Mouse (Mus musculus): Measurements from ENCODE around the gene Zfp644. TPM values are rescaled to one million over a fixed set of nuclear protein-coding genes. Genes with fewer than 3 reads are reported as not detected.

Gene Zfp644
- total and polyA plus RNA-seq, 3 experiments, result 15.1 to 28.7 (median 17.7) TPM

DNA sequence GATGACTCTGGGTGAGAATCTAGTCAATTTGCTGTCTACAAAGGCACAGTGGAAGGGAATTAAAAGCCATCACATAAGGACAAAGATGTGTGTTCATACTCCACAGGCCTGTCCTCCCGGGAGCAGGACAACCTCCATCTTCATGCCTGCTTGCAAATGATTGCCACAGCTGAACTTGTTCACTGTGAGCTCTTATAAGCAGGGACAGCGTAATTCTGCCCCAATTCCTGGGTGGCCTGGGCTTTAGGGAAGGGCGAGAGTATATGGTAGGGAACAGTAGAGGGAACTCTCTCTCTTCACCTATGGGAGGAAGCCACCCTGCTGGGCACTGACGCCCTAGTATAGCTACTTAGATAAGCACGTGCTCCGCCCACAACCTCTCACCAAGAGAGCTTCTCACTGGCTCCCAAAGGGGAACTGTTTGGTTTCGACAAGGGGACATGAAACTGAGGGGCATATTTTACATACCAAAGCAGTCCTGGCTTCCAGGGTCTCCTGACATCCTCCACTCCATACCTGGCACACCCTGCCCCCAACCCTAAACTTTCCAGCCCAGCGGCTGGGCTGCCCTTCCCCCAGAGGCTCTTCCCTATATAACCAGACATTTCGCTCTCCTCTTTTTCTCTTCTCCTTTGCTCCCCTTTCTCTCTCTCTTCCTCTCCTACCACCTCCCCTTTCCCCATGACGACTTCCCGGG, 12.4 kb upstream of the Zfp644 start:
- Histone ChIP-seq H3K4me2 (ENCODE audit: insufficient read depth, low read depth, poor library complexity, severe bottlenecking) (peak overlapping the region; percentile 7; the same call in 1 of the 2 replicates), H3K9ac (ENCODE audit: insufficient read depth, low read depth) (no peak overlapping the region), H3K79me2 (replicated peaks; ENCODE audit: control insufficient read depth, extremely low read depth, insufficient read depth, poor library complexity, severe bottlenecking) (no peaks in the 10 kb centered on the region), H3K4me1 (ENCODE audit: control insufficient read depth in 1 of 2, insufficient read depth in 2 of 2) (peaks cover 0 to 10% of the 10 kb centered on the region in 2 experiments; a peak in 2 of 4 replicates), H3K4me3 (replicated peaks in 1 of 3; ENCODE audit: low read depth in 2 of 3, low read length in 2 of 3, poor library complexity in 1 of 3) (no peak overlapping the region), H3K9me3 (replicated peaks; ENCODE audit: low read length) (no peaks in the 10 kb centered on the region), H3K36me3 (replicated peaks in 1 of 2; ENCODE audit: control insufficient read depth in 1 of 2, insufficient read depth in 1 of 2, low read length in 1 of 2) (no peaks in the 10 kb centered on the region), H3K27ac (ENCODE audit: insufficient read depth, low read depth) (no peak overlapping the region), H3K27me3 (replicated peaks) (no peaks in the 10 kb centered on the region)
- in situ Hi-C loops (cut with MboI; ENCODE audit: low pct_ligation_motif_present, low pct_unique_long_range_greater_than_20kb, low sequenced_read_pairs), result no loop called here
- DNase-seq (ENCODE audit: extremely low read depth), result peak; percentile 48
- TF ChIP-seq ZC3H11A (IDR thresholded peaks at IDR 0.05; ENCODE audit: low read depth, low read length), result no peak
- peak; percentile 76 for TF ChIP-seq BHLHE40 (IDR thresholded peaks at IDR 0.05; ENCODE audit: low read depth, low read length)
- TF ChIP-seq MAX (IDR thresholded peaks at IDR 0.05; ENCODE audit: low read length), result peak; percentile 78
- no peak for TF ChIP-seq RAD21 (IDR thresholded peaks at IDR 0.05; ENCODE audit: low read depth, low read length)
- no peak for TF ChIP-seq PAX5 (IDR thresholded peaks at IDR 0.05; ENCODE audit: low read length)
- TF ChIP-seq TBP (conservative IDR thresholded peaks at IDR 0.05; ENCODE audit: low read depth, low read length), result no peak
- TF ChIP-seq USF2 (conservative IDR thresholded peaks at IDR 0.05; ENCODE audit: low read depth, low read length), result no peak
- no peak for TF ChIP-seq ETS1 (conservative IDR thresholded peaks at IDR 0.05; ENCODE audit: low read depth, low read length)
- dilution Hi-C loops (cut with MboI; ENCODE audit: extremely low pct_ligation_motif_present, extremely low pct_unique_long_range_greater_than_20kb, low sequenced_read_pairs), result no loop called here

GRCm38 (mm10) chr5:106706363-106706762, 9.3 kb upstream of the Zfp644 start:
- Histone ChIP-seq H3K4me1 (ENCODE audit: control insufficient read depth in 1 of 2, insufficient read depth in 2 of 2) (peaks cover 0 to 10% of the 10 kb centered on the region in 2 experiments; a peak in 2 of 4 replicates), H3K4me3 (replicated peaks in 1 of 3; ENCODE audit: low read depth in 2 of 3, low read length in 2 of 3, poor library complexity in 1 of 3) (no peak overlapping the region), H3K36me3 (replicated peaks in 1 of 2; ENCODE audit: control insufficient read depth in 1 of 2, insufficient read depth in 1 of 2, low read length in 1 of 2) (no peaks in the 10 kb centered on the region), H3K9me3 (replicated peaks; ENCODE audit: low read length) (peaks cover 7% of the 10 kb centered on the region), H3K9ac (ENCODE audit: insufficient read depth, low read depth) (no peak overlapping the region), H3K4me2 (ENCODE audit: insufficient read depth, low read depth, poor library complexity, severe bottlenecking) (no peak overlapping the region), H3K27me3 (replicated peaks) (no peaks in the 10 kb centered on the region), H3K79me2 (replicated peaks; ENCODE audit: control insufficient read depth, extremely low read depth, insufficient read depth, poor library complexity, severe bottlenecking) (no peaks in the 10 kb centered on the region), H3K27ac (ENCODE audit: insufficient read depth, low read depth) (no peak overlapping the region)
- no peak for DNase-seq (ENCODE audit: extremely low read depth)
- dilution Hi-C loops (cut with MboI; ENCODE audit: extremely low pct_ligation_motif_present, extremely low pct_unique_long_range_greater_than_20kb, low sequenced_read_pairs) (no loop called here), in situ Hi-C loops (cut with MboI; ENCODE audit: low pct_ligation_motif_present, low pct_unique_long_range_greater_than_20kb, low sequenced_read_pairs) (no loop called here)
- no peak for TF ChIP-seq MEF2A (IDR thresholded peaks at IDR 0.05; ENCODE audit: borderline replicate concordance, low read depth, low read length)
- no peak for TF ChIP-seq KAT2A (IDR thresholded peaks at IDR 0.05; ENCODE audit: insufficient replicate concordance, low read length)
- no peak for TF ChIP-seq TBP (conservative IDR thresholded peaks at IDR 0.05; ENCODE audit: low read depth, low read length)
- TF ChIP-seq CHD1 (IDR thresholded peaks at IDR 0.05; ENCODE audit: low read depth, low read length), result no peak
- TF ChIP-seq MXI1 (IDR thresholded peaks at IDR 0.05; ENCODE audit: low read depth, low read length), result no peak
- TF ChIP-seq MAZ (IDR thresholded peaks at IDR 0.05; ENCODE audit: low read depth, low read length), result no peak
- TF ChIP-seq HCFC1 (IDR thresholded peaks at IDR 0.05; ENCODE audit: low read depth, low read length), result no peak
- TF ChIP-seq ZMIZ1 (IDR thresholded peaks at IDR 0.05; ENCODE audit: low read depth, low read length), result no peak
- no peak for TF ChIP-seq ETS1 (conservative IDR thresholded peaks at IDR 0.05; ENCODE audit: low read depth, low read length)
- TF ChIP-seq POLR2A (IDR thresholded peaks at IDR 0.05; ENCODE audit: low read depth, low read length), result no peak
- no peak for TF ChIP-seq NELFE (IDR thresholded peaks at IDR 0.05; ENCODE audit: low read depth, low read length)
- TF ChIP-seq RCOR1 (conservative IDR thresholded peaks at IDR 0.05; ENCODE audit: low read depth, low read length), result no peak
- TF ChIP-seq RAD21 (IDR thresholded peaks at IDR 0.05; ENCODE audit: low read depth, low read length), result no peak
- TF ChIP-seq POLR2AphosphoS2 (IDR thresholded peaks at IDR 0.05; ENCODE audit: low read depth, low read length), result no peak
- TF ChIP-seq MYC (IDR thresholded peaks at IDR 0.05; ENCODE audit: low read depth, low read length), result no peak
- TF ChIP-seq ZNF384 (IDR thresholded peaks at IDR 0.05; ENCODE audit: low read depth, low read length), result no peak
- TF ChIP-seq TCF12 (IDR thresholded peaks at IDR 0.05; ENCODE audit: low read depth, low read length), result no peak
- TF ChIP-seq IRF4 (IDR thresholded peaks at IDR 0.05; ENCODE audit: low read depth, low read length), result no peak
